Mouse (Mus musculus): ENCODE data around the gene Zfp300. TPM values are rescaled to one million over a fixed set of nuclear protein-coding genes. Genes with fewer than 3 reads are reported as not detected.
A peak's percentile ranks its signal among the peaks of the same experiment; 100 is the strongest.

Zfp300 gene
- polyA plus RNA-seq, 1 experiment: 0.04 TPM

DNA sequence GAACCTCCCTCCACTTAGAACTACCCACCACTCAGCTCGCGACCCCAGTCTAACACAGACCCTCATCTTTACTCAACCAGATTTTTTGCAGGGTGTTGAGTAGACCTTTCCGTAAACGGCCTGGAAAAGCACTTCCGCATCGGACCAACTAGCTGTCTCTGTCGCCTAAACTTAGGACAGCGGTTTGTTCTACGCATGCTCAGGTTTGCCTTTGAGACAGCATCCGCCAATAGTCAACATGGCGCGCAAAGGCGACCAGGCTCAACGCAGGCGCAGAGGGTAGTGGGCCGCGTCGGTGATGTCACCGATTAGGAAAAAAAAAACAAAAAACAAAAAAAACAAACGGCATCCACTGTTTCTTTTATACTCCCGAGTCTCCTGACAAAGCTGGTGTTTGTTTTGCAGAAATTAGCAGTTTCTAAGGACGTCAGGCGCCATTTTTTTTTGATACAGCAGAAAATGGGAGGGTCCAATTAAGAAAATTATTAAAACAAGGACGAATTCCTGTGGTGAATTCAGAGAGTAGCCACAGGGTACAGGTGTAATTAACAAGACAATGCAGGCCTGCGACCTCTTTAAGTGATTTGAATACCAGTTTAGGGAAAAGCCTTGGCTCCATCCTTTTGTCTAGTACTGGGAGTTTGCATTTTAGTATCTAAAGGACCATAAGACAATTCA, 27.3 kb downstream of the Zfp300 start, which contains the start of gene Zfp182:
Zfp182 (minus strand) TSS at position 451 of the 678 bp plus-strand sequence.
- peak; percentile 71 to 72 for DNase-seq (ENCODE audit: low read depth in 1 of 2, low spot score in 2 of 2)
- Histone ChIP-seq H3K36me3 (ENCODE audit: control insufficient read depth, insufficient read depth, low read length) (no peaks in the 10 kb centered on the region), H3K4me3 (ENCODE audit: extremely low read depth, insufficient read depth, insufficient read length) (peak within 1 kb of the TSS; percentile 78), H3K4me1 (ENCODE audit: control insufficient read depth, insufficient read depth, insufficient read length) (no peaks in the 10 kb centered on the region; the same call in 1 of the 2 replicates), H3K27ac (ENCODE audit: insufficient read depth, low read length) (no peak within 1 kb of the TSS), H3K27me3 (ENCODE audit: control insufficient read depth, insufficient read depth, low read length) (no peaks in the 10 kb centered on the region)
- WGBS: 26% methylated on average over 25 of the region's 25 CpGs
- TF ChIP-seq POLR2A (IDR thresholded peaks at IDR 0.05; ENCODE audit: low read depth, low read length) (peak; percentile 30; the same call in 1 of the 2 replicates), CTCF (IDR thresholded peaks at IDR 0.05; ENCODE audit: extremely low read depth, insufficient read depth, insufficient read length, insufficient replicate concordance) (no peak)

DNA sequence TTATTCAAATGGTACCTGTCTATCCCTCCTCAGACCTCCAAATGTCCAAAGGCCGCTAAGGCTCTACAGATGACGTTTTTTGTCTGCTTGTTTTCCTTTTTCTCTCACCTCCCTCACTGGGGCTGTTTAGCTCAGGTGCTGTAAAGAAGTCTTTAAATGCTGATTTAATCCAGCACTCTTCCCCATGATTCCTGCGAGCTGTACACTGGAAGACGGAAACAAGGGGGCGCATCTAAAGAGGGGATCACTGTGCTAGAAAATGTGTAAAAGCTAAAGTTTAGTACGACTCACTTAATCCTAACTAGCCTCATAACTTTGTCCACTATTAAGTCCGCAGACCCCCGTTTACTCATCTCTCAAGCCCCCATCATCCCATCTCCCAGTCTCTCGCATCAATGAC, 27.9 kb downstream of the Zfp300 start:
- H3K4me1 ChIP-seq (ENCODE audit: control insufficient read depth, insufficient read depth, insufficient read length): no peaks in the 10 kb centered on the region; the same call in 1 of the 2 replicates
- H3K27ac ChIP-seq (ENCODE audit: insufficient read depth, low read length): no peak overlapping the region
- peak overlapping the region; percentile 78 for H3K4me3 ChIP-seq (ENCODE audit: extremely low read depth, insufficient read depth, insufficient read length)
- H3K27me3 ChIP-seq (ENCODE audit: control insufficient read depth, insufficient read depth, low read length): no peaks in the 10 kb centered on the region
- 38% methylated on average over 9 of the region's 9 CpGs for WGBS
- H3K36me3 ChIP-seq (ENCODE audit: control insufficient read depth, insufficient read depth, low read length): no peaks in the 10 kb centered on the region
- TF ChIP-seq POLR2A (IDR thresholded peaks at IDR 0.05; ENCODE audit: low read depth, low read length) (no peak), CTCF (IDR thresholded peaks at IDR 0.05; ENCODE audit: extremely low read depth, insufficient read depth, insufficient read length, insufficient replicate concordance) (no peak)
- DNase-seq (ENCODE audit: low read depth in 1 of 2, low spot score in 2 of 2): no peak

Other genes starting within 250 kb of the Zfp300 start
- gene Timp1, start 219.4 kb downstream of the Zfp300 start, polyA plus RNA-seq (2012; rRNA removed): 5.9 and 7.7 TPM in 2 replicates
- 0.36 and 0.52 TPM in 2 replicates for gene Syn1, start 168.5 kb downstream of the Zfp300 start, polyA plus RNA-seq (2012; rRNA removed)
- gene Cfp, start 158.0 kb downstream of the Zfp300 start, polyA plus RNA-seq (2012; rRNA removed): 189 and 193 TPM in 2 replicates
- gene Elk1, start 138.9 kb downstream of the Zfp300 start, polyA plus RNA-seq (2012; rRNA removed): 8.4 and 10.8 TPM in 2 replicates
- gene Uxt, start 127.5 kb downstream of the Zfp300 start, polyA plus RNA-seq (2012; rRNA removed): 8.0 and 9.4 TPM in 2 replicates
- gene Zfp182, start 27.2 kb downstream of the Zfp300 start, polyA plus RNA-seq (2012; rRNA removed): 0.40 and 1.1 TPM in 2 replicates
- not detected in 2 replicates for gene Spaca5, start 21.1 kb downstream of the Zfp300 start, polyA plus RNA-seq (2012; rRNA removed)
- gene Ssxa1, start 26.3 kb upstream of the Zfp300 start, polyA plus RNA-seq (2012; rRNA removed): not detected in 2 replicates
- not detected in 2 replicates for gene Gm21876, start 86.1 kb upstream of the Zfp300 start, polyA plus RNA-seq (2012; rRNA removed)

Data from spleen, adult 2 months (tissue).